Mouse (Mus musculus) megakaryocyte-erythroid progenitor cell, adult 5-6 weeks (primary cell): ENCODE data around the gene Cavin1. TPM values are rescaled to one million over a fixed set of nuclear protein-coding genes. Genes with fewer than 3 reads are reported as not detected.

ENCODE experiments used
- ATAC-seq: replicated peaks from 2 replicates; pipeline ENCODE4 v1.8.0; 2016; ENCODE audit warnings: mild to moderate bottlenecking, inconsistent platforms; ENCODE audit not compliant: severe bottlenecking, poor library complexity, low FRiP score, low TSS enrichment
- total RNA-seq, 2 experiments: library from RNA; stranded (forward) in 1 of 2; stranded (reverse) in 1 of 2; fragments of 200-1000, 215-1000 nt in 1 of 2; fragments of >200 nt in 1 of 2; fragmentation: Nextera tagmentation in 1 of 2; gene quantifications; 2 replicates each; pipeline ENCODE4 v1.2.3; 2014 to 2017

The Cavin1 gene
- total RNA-seq, 2 experiments from 2014 or later: 3.7 to 3.8 TPM

DNA sequence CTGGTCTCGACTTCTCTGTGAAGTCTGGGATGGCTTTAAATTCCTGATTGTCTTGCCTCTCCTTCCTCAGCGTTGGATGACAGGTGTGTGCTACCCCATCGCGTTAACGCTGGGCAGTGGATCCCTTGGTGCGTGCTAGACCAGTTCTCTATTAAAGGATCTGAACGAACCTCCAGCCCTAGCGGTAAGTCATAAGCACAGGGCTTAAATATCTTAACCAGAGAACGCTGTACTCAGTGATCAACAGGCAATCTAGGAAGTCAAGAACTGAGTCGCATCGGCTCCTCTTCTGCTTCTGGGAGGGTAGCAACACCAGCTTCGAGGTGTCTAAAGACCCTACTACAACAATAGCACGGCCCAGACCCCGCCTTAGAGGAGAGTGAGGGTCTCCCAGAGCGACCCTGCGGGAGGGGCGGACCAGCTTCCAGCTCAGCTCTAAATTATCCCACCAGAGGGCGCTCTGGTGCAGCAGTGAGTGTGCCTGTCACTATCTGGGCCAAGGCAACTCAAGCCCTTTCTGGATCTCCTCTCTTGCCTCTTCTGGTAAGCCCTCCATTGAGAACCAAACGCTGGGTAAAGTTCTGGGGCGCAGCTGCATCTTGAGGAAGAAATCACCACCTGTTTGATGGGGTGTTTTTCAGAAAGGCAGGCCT, 12.6 kb upstream of the Cavin1 start:
- peak; percentile 88 for ATAC-seq

DNA sequence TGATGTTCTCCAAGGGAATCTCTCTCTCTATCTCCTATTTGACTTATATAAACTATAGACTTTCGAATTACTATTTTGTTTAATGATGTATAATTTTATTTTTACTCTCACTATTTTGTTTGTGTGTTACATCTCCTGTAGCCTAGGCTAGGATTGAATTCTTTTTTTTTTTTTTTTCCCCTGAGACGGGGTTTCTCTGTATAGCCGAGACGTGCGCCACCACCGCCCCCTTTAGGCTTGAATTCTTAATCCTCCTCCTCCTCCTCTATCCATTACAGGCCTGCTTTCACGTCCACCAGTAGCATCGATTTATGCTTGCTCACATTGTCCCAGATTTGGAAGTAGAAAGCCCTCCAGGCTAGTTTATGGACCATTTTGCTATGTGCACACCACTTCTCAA, 11.4 kb upstream of the Cavin1 start:
- no peak for ATAC-seq

DNA sequence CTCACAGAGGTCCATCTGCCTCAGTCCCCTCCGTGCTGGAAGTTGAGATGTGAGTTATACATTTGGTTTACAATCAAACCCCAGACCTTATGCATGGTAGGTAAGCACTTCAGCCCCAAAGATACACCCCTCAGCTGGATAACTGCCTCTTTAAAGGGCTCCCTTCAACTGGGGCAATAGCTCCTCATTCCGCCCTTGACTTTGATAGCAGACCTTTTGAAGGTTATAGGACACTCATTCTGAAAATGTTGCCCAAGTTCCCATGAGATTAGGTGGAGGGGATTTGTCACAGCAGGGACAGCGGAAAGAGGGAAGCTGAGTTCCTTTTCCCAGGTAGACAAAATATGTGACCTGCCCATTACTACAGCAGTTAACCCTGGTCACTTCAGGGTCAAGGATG, 10.5 kb upstream of the Cavin1 start:
- no peak for ATAC-seq

DNA sequence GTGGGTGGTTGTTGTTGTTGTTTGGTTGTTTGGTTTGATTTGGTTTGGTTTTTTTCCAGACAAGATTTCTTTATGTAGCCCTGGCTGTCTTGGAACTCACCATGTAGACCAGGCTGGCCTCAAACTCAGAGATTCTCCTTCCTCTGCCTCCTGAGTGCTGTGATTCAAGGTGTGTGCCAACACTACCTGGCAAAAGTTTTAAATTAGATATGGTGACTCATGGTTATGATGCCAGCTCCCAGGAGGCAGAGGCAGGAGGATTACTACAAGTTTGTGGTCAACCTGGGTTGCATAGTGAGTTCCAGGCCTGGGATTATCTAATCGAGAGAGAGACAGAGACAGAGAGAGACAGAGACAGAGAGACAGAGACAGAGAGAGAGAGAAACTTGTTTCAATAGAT, 9.8 kb upstream of the Cavin1 start:
- no peak for ATAC-seq

DNA sequence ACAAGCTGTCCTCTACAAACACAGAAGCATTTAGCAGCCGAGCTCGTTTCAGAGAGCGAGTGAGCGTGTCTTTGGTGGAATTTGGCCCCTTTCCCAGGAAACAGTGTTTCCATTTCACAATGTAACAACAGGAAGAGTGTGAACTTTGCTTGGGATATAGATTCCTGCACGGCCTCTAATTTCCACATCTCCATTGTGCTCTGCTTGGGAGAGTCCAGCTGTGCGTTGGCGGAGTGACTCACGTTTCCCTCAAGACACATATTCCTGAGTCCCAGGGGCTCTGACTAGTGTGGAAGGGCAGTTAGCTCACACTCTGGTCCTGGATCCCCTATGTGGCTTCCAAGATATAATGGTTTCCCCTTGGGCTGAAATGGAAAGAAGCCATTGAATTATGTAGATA, 9.2 kb upstream of the Cavin1 start:
- ATAC-seq: no peak

DNA sequence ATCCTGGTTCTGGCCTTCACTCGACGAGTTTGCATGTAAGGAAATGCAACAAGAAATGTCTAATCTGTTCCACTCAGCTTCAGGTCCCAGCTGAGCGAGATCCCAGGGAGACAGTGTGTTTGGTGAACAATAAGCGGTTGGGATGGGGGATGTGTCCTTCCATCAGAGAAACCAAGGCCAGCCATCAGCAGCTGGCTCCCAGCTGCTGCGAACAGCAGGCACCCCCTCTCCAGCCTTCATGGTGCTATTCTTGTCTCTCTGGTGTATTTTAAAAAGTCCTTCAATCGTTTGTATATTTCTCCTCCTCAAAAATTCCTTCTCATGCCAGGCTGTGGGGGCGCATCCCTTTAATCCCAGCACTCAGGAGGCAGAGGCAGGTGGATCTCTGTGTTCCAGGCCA, 4.6 kb upstream of the Cavin1 start:
- ATAC-seq: no peak

DNA sequence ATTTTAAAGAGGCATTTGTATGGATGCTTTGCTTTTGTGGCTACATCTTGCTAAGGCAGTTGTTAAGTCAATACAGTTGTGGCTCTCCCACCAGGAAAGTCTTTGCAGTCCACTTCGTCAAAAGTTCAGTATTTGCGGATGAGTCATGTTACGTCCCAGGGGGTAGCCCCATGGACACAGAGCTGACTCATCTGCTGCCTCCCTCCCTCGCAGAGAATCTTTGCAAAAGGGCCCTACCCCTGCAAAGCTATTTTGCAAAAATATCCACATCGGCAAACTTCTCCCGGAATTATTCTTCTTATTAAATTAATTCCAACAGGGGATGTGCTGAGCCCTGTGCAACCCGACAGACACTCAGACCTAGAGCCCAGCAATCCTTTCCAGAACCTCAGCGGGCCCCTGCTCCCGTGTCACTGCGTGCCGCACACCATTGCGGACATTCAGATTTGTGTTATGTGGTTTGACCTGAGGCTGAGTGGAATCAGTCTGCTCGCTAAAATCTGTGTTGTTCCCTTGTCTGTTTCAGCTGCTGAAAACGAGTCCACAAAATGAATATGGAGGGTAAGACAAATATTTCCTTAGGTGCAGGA, 3.8 kb upstream of the Cavin1 start:
- ATAC-seq: no peak

DNA sequence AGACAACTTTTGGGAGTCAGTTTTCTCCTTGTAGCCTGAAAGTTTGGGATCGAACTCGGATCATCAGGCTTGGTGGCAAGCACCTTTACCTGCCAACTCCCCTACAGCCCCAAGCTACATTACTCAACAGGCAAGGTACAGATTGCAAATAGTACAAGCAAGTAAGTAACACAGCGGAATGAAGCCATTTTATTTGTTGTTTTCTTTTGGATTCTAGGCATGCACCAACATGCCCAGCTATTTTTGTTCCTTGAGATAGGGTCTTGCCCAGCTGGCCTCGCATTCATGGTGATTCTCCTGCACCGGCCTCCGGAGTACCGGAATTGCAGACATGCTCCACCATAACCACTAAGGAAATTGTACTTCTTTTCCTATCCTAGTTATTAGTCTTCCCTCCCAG, 2.6 kb upstream of the Cavin1 start:
- no peak for ATAC-seq

DNA sequence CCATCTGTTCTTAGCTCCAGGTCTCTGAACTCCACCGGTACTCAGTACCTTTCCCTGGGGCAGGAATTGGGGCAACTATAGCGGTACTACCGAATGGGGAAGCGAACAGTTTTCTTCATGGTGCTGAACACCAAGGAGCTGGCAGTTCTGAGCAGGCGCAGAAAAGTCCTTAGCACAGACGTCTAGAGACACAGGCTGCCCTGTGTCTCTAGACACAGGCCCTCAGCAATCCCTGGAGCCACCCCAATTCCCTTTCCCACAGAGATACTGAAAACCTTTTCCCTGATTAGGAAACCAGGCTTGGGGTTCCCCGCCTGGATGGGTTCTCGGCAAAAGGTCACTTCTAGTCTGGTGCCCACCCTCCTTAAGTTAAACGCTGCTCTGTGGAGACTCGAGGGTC, 768 bp upstream of the Cavin1 start:
- ATAC-seq: no peak

DNA sequence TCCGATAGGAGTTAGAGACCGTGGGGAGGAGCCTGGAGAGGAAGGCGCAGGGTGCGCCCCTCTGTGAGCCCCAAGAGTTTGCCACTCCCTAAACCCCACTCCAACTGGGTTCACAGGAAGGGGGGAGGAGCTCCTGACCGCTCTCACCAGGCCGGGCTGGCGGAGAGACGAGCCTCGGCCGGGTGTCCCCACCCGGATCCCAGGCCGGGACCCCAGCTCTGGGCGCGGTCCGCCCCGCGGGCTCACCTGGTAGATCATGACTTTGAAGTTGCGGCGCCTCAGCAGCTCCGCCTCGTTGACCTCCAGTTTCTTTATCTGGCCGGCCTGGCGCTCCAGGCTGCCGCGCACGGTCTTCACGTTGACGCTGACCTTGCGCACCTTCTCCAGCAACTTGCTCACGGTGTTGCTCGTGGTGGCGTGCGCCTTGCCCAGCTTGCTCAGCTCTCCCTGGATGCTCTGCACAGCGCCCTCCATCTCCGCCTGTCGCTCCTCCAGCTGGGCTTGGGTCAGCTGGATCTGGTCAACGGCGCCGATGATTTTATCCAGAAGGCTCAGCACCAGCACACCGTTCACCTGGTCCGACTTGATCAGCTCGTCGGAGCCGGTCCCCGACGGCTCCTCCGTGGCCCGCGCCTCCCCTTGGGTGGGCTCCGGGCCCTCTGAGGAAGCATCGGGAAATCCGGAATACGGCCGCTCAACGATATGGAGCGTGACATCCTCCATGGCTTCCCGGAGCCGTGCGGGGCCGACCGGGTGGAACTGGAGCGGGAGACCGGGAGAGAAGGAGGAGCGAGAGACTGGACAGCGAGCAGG, 737 bp downstream of the Cavin1 start:
- ATAC-seq: 0 out of 2 replicates have a peak, but pooled peaks have one; percentile 20

DNA sequence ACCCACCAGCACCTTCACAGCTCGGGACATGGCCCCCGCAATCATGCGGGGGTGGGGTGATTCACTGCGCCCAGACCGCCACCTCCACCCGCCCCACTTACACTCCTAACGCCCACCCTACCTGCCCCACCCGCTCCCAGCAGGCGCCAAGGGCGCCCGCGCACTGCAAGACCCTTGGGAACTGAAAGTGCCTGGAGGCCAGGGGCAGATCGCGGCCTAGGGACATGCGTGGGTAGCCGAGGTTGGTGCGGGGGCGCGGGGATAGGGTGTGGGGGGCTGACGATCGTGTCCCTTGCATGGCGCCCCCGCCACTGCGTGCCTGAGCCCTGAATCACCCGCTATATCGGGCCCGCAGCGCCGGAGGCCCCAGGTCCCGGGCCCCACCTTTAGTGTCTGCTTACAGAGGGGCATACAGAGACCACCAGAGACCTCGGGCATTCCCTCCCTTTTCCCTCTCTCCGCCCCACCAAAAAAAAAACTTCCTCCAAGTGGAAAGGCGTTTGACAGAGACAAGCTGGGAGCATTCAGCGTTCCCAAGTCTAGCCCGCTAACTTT, 1.4 kb downstream of the Cavin1 start:
- ATAC-seq: no peak

DNA sequence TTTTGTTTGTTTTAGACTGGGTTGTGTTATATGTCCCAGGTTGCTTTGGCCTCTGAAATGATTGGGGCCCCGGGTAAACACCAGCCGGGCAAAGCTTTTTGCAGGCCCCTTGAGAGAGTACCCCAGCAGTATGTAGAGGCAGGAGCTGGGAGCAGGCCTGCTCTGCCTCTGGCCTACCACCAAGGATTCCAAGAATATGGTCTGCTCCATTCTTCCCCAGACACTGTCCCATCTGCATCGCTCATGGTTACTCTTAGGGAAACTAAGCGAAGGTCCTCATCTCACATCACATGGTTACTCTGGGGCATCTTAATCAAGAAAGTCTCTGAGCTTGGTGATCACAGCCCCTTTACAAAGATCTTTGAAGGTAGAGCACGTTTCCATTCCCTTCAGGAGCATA, 2.2 kb downstream of the Cavin1 start:
- no peak for ATAC-seq

DNA sequence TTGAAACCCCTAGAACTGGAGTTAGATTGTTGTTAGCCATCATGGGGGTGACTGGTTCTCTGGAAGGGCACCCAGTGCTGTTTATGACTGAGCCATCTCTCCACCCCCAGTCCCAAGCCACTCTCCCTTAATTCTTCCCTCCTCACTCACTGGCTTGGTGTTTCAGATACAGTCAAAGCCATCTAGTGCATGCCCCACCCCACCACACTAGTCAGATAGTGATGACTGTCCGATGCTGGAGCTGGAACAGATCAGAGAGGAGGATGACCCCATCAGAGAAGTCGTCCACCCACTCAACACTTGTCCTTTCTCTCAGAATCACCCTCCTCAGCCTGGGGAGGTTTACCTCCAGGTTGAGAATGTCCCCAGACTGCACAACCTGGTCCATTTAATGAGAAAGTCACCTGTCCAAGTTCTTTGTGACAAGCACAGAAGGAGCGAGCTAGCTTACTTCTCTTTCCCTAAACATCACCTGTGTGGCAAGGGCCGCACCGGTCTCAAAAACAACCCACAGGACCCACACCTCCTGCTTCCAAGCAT, 2.7 kb downstream of the Cavin1 start:
- ATAC-seq: no peak

DNA sequence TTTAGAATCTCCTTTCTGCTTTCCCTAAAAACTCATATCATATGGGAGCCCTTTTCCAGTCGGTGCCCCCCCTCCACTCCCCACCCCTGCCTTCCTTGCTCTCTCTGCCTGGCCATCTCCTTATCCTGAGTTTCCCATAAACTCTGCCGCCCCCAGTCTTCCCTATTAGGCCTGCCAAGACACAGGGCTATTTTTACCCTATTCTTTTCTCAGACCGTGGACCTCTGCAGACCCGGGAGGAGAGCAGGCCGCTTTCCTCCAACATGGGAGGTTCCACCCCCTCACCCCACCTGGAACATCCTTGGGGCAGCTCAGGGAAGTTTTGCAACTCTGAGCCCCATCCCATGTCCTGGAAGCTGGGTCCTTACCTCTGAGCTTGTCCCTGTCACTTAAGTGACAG, 3.3 kb downstream of the Cavin1 start:
- ATAC-seq: no peak

DNA sequence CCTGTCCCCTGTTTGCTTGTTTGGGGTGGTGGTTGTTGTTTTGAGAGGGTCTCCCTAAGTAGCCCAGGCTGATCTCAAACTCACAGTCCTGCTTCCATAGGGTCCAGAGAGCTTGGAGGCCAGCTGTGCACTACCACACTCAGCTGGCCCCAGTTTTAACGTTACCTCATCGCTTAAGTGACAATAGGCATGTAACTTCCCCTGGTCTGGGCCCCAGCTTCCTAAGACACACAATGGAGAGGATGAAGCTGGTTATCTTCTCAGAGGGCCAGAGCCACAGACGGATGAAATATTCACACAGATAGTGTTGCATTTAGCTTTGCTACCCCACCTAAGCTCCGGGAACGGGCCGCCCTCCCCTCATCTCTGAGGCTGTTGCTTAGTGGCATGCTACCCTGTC, 4.9 kb downstream of the Cavin1 start:
- ATAC-seq: no peak

DNA sequence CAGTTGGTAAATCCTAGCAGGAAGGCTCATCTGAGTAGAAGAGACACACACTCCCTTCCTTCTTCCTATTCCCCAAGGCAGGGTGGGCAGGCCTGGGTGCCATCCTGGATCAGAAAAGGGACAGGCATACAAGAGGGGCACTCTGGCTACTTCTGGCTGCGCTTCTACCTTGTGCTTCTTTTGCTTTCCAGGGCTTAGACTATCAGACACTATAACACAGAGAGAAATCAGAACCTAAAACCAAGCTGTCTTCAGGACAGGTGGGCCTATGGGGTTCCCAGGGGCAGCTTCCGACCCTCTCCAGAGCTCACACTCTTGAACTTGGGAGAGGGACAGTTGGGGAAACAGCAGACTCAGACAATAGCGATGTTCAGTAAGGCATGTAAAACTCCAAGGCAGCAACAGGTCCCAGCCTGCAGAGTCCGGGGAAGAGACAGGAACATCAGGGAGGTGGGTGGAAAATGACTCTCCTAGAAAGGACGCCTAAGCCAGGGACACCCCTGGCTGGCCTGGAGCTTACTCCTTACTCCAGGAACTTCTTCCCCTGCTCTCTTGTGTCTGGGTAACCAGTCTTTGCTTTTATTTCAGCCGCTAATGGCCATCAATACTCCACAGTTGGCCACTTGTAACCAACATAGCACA, 5.7 kb downstream of the Cavin1 start:
- no peak for ATAC-seq

DNA sequence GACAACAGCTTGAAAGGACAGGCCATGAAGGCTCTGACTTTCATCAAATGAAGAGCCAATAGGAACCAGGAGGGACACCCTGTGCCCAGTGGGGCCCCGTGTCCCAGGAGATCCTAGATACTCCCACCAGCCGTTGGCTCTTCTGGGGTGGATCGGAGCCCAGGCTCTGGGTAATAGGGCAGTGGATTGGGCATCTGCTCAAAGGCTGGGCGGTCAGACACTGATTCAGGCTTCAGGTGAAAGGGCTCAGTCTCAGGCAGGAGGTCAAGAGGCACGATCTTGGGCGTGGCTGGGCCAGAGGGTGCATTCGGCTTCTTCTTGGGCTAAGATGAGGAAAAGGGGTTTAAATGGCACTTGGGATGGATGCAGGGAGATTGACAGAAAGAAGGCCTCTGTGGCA, 6.5 kb downstream of the Cavin1 start:
- ATAC-seq: no peak

DNA sequence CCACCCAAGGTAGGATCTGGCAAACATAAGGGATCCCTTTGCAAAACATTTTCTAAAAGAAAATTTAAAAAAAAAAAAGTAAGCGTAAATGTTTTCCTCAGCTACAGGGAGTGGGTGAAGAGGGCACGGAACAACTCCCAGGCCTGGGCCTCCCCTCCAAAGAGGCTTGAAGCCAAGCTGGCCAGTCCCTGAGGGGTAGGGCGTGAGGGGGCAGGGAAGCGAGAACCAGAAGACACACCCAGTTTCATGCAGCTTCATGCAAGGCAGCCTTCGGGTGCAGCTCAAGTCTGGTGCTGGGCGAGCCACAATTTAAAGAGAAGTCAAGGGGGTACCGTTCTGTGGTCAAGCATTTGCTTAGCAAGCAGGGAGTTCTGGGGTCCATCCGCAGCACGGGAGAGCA, 7.0 kb downstream of the Cavin1 start:
- no peak for ATAC-seq

DNA sequence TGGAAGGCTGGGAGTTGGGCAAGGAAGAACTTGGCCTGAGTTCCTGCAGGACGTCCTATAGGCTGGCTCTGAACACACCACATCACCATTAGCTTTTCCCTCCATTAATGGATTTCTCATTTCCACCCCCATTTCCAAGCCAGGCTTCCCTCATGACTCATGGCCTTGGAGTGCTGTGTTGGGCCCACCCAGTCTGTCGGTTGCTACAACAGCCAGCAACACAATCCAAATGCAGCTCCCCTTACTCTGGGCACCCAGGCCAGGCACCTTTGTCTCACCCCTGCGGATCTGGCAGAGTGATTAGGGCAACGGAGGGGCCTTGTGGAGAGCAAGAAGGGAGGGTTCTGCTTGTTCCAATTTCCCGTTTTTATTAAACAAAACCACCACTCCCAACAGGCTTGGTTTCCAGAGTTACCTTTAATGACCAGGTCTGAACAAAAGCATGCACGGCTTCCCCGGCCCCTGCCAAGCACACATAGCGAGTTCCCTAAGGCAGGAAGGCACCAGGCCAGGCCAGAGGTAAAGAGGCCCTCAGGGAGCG, 8.2 kb downstream of the Cavin1 start:
- ATAC-seq: no peak

DNA sequence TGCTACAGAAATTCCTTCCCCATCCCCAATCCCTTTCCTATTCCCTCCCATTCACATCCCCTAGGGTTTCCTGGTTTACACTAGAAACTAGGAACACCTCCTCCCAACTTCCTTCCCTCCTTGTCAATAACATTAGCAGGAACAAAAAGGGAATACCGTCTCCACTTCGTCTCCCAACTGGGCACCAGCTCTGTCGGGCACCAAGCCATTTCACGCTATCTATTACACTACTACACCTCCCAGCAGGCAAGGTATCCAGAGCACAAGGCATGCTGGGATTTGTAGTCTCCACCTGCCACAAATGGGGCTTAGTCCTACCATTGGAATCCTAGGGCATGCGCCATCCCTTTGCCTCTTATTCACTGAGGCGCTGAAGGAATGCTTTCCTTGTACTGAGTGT, 10.1 kb downstream of the Cavin1 start:
- ATAC-seq: peak; percentile 67
